Mouse (Mus musculus) heart, embryonic 10.5 days (tissue): ENCODE measurements at regions not wholly inside any gene's neighbourhood (a gene's known extent, or its start where the extent isn't known, plus 50 kb on each side); places are given as distances from the start of the nearest gene placed in this dataset.

Source experiments
- DNase-seq: peaks from one replicate; pipeline ENCODE4 v3.0.0-alpha.2; 2017; ENCODE audit warnings: low spot score
- H3K27ac ChIP-seq: fragments of 300-500 bp; sonication (generic); 2 replicates; pipeline ENCODE4 v1.5.1; 2016; ENCODE audit warnings: mild to moderate bottlenecking
- H3K27me3 ChIP-seq: fragments of 300-500 bp; sonication (generic); 2 replicates; pipeline ENCODE4 v1.6.1; 2016; ENCODE audit warnings: mild to moderate bottlenecking; ENCODE audit not compliant: poor library complexity, insufficient read depth, severe bottlenecking
- H3K36me3 ChIP-seq: fragments of 300-500 bp; sonication (generic); 2 replicates; pipeline ENCODE4 v1.6.1; 2016; ENCODE audit warnings: mild to moderate bottlenecking, moderate library complexity
- H3K4me1 ChIP-seq: fragments of 300-500 bp; sonication (generic); 2 replicates; pipeline ENCODE4 v1.6.1; 2016; ENCODE audit warnings: mild to moderate bottlenecking
- H3K4me3 ChIP-seq: fragments of 300-500 bp; sonication (generic); 2 replicates; pipeline ENCODE4 v1.5.1; 2016; ENCODE audit warnings: mild to moderate bottlenecking, moderate library complexity
- H3K9me3 ChIP-seq: fragments of 300-500 bp; sonication (generic); 2 replicates; pipeline ENCODE4 v1.6.1; 2016; ENCODE audit warnings: mild to moderate bottlenecking, moderate library complexity
- WGBS: fragments of 180-500 bp; shearing (Covaris S2); methylation state at CpG from one replicate; pipeline ENCODE4 v1.1.7; 2016; 5-methylcytosine and 5-hydroxymethylcytosine counted together

DNA sequence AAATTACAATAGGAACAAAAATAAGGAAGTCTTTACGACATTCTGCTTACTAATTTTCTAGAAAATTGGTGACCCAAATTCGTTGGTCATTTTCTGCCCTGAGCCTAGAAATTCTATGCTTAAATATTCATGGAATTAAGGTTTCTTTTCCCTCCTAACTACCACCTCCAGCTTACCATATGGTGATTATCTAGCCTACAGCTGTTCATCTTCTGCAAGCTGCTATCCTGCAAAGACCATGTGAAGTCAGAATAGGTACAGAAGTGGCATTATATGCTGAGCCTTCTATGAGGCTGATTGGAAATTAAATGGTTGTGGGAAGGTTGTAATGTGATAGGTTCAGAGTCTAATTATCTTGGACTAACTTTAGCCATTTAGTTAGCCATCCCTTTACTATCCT lies 251.5 kb upstream of the Dmac1 start:
- Histone ChIP-seq H3K4me1 (peaks cover 5% of the 10 kb centered on the region), H3K4me3 (no peak overlapping the region), H3K9me3 (no peaks in the 10 kb centered on the region), H3K36me3 (no peaks in the 10 kb centered on the region), H3K27ac (no peak overlapping the region), H3K27me3 (no peaks in the 10 kb centered on the region)
- WGBS: 80% methylated on average over 2 of the region's 2 CpGs
- DNase-seq: no peak

DNA sequence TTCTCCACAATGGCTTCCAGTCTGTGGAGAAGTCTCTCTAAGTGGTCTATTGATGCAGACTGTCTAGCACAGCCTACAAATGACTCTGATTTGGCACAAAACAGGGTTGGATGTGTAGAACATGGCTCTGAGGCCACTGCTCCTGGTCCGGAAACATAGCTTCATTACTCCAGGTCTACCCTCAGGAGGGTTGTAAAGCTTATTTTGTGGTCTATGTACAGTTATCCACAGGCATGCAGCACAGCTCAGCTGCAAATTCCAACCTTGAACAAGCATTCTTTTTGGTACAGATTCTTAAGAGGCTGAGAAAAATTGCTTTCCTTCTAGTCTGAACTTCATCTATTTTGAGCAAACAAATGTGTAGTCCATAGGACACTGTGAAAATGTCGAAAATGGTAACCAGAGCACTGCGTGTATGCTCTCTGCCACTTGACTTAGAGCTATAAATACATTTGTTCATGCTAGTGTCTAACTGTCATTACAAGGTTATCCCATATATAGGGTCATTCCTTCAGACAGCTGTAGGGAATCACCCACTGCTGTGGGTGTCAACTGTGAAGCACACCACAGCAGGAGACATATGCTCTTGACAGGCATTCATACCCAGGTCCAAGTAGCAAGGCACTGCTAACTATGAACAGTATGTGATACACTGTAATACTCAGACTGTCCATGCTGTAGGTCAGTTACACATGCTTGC lies 239.5 kb upstream of the Dmac1 start:
- no peak overlapping the region for H3K27ac ChIP-seq
- WGBS: 68% methylated on average over 3 of the region's 3 CpGs
- no peak overlapping the region for H3K4me3 ChIP-seq
- no peak for DNase-seq
- H3K36me3 ChIP-seq: no peaks in the 10 kb centered on the region
- no peaks in the 10 kb centered on the region for H3K9me3 ChIP-seq
- no peaks in the 10 kb centered on the region; the same call in 1 of the 2 replicates for H3K4me1 ChIP-seq
- H3K27me3 ChIP-seq: no peaks in the 10 kb centered on the region
